Mouse (Mus musculus): ENCODE data around the gene Rps6ka3. TPM values are rescaled to one million over a fixed set of nuclear protein-coding genes. Genes with fewer than 3 reads are reported as not detected.

The Rps6ka3 gene
- polyA plus RNA-seq, 1 experiment from 2014 or later: 32.0 TPM

DNA sequence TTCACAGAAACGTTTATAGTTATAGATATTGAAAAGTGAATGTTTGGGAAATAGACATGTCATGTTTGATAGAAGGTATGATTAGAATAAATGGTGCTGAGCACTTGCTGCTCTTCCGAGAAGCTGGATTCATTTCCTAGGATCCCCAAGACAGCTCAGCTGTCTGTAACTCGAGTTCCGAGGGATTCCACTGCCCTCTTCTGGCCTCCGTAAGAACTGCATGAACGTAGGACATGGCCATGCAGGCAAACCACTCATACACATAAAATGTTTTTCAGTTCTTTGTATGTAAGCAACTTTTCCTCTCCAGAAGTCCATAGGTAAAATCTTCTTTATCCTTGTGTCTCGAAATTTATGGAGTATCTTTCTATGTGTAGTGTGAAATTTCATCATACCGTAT lies 111.2 kb downstream of the Rps6ka3 start:
- POLR2A ChIA-PET: no interaction called here
- DNase-seq (ENCODE audit: low read depth, low spot score) (peak; percentile 13), ATAC-seq (peak; percentile 71)
- in situ Hi-C loops (cut with MboI; ENCODE audit: low pct_unique_long_range_greater_than_20kb): loop anchor here (10.0 kb wide), 1 partner anchor 277 kb away; no protein-coding TSS in a partner anchor
- TF ChIP-seq CTCF (IDR thresholded peaks at IDR 0.05): peak; percentile 84
- CTCF ChIA-PET: interaction anchor here (0.6 to 1.0 kb wide), 2 partner anchors 10 to 13 kb away, joined by 3 read pairs; no protein-coding TSS in a partner anchor
- H3K27me3 ChIP-seq: peaks cover 16% of the 10 kb centered on the region

DNA sequence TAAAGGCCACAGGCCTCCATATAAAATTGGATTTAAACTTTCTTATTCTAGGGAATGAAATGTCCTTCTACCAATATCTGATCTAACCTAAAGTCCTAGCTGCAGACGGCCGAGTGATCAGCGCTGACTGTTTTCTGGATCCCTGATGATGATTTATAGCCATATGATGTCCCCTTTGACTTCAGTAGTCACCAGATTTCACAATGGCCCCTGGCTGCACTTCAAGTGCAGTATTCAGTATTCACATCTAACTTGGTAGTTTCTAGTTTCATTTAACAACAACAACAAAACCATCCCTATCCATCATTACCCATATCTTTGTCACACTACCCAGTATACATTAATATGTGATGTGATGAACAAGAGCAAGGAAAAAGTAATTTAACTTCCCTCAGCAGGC lies 154.4 kb downstream of the Rps6ka3 start:
- ATAC-seq: no peak
- ChIA-PET POLR2A (no interaction called here), CTCF (no interaction called here)
- in situ Hi-C loops (cut with MboI; ENCODE audit: low pct_unique_long_range_greater_than_20kb): no loop called here
- peaks cover 19% of the 10 kb centered on the region for H3K27me3 ChIP-seq
- DNase-seq (ENCODE audit: low read depth, low spot score): no peak
- no peak for TF ChIP-seq CTCF (IDR thresholded peaks at IDR 0.05)

DNA sequence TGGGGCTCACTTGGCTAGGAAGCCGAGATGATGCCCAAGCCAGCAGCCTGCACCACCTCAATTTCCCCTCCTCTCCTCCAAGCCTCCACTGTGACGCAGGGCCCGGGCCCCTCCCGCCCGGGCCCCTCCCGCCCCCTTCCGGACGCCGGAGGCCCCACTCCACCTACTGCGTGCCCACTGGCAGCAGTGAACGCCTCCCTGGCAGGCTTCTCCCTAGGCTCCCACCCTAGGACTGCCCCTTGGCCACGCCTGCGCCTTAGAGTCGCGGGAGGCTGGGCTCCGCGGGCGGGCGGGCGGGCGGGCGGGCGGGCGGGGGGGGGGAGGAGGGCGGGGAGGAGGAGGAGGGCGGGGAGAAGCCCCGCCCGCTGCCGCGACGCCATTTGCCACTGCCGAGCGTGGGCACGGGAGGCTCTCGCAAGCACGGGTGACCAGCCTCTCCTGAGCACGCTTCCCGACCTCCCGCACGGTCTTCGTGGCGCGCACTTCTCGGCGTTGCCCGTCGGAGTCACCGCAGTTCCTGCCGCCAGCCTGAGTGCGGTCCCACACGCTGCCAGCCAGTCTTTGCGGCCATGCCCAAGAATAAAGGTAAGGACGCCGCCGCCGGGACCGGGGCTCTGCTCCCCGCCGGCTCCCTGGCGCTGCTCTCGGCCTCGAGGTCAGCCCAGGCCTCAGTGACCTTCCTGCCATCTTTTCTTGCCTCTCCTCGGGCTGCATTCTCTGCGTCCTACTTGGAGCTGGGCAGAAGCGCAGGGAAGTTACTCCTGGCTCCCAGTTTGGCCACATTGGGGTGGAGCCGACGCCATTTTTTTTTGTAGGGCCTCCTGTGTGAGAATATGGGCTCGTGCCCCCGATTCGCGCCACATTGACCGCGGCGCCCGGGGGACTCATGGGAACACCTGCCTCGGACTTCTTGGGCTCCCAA lies 162.0 kb downstream of the Rps6ka3 start, which contains the start of gene Eif1ax:
Gene Eif1ax, plus strand, starts transcription at position 348 of the 922 bp plus-strand sequence.
- peak; percentile 41 for DNase-seq (ENCODE audit: low read depth, low spot score)
- in situ Hi-C loops (cut with MboI; ENCODE audit: low pct_unique_long_range_greater_than_20kb): no loop called here
- ChIA-PET CTCF (no interaction called here), POLR2A (interaction anchor here (0.6 kb wide), 1 partner anchor 300 kb away, joined by 3 read pairs; no protein-coding TSS in a partner anchor)
- ATAC-seq: peak; percentile 98
- peaks cover 9% of the 10 kb centered on the region for H3K27me3 ChIP-seq
- no peak for TF ChIP-seq CTCF (IDR thresholded peaks at IDR 0.05)

DNA sequence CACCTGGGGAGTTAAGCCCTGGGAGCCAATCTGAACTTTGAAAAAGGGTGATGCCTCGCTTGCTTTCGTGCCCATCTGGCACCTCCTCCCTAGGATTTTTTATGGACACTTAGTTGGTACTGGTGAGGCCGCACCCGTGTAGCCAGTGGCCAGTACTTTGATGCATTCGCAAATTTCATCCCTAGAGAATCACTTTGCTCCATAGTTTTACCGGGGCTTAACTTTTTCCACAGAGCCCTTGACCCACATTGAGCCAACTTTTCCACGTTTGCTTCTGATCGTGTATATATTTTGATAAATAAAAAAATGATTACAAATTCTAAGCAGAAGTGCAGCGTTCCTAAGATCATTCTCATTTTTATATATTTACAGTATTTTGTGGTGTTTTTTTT lies 162.6 kb downstream of the Rps6ka3 start:
- ChIA-PET CTCF (no interaction called here), POLR2A (interaction anchor here (0.6 kb wide), 1 partner anchor 300 kb away, joined by 3 read pairs; no protein-coding TSS in a partner anchor)
- TF ChIP-seq CTCF (IDR thresholded peaks at IDR 0.05): no peak
- ATAC-seq: no peak
- in situ Hi-C loops (cut with MboI; ENCODE audit: low pct_unique_long_range_greater_than_20kb): no loop called here
- peaks cover 6% of the 10 kb centered on the region for H3K27me3 ChIP-seq
- DNase-seq (ENCODE audit: low read depth, low spot score): no peak

DNA sequence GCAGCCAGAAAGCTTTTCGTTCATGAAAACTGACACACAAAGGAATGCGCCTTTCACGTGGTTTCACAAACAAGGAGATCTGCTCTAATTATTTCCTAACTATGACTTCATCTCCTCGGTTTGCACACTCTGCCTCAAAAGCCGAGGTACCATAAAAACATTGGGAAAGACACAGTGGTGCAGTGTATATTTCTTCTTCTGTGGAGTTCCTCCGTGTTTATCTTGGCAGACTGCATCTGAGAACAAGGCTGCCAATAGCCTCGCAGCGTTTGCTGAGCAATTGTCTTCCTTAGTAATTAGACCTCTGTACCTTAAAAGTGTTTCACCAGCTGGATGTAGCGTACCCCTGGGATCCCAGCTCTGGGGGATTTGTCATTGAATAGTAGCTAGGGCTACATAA lies 177.0 kb downstream of the Rps6ka3 start:
- in situ Hi-C loops (cut with MboI; ENCODE audit: low pct_unique_long_range_greater_than_20kb): no loop called here
- no peak for DNase-seq (ENCODE audit: low read depth, low spot score)
- TF ChIP-seq CTCF (IDR thresholded peaks at IDR 0.05): no peak
- peaks cover 16% of the 10 kb centered on the region for H3K27me3 ChIP-seq
- POLR2A ChIA-PET: no interaction called here
- peak; percentile 87 for ATAC-seq
- CTCF ChIA-PET: interaction anchor here (0.9 to 1.9 kb wide), 2 partner anchors 22 to 26 kb away, joined by 4 to 9 read pairs; no protein-coding TSS in a partner anchor

DNA sequence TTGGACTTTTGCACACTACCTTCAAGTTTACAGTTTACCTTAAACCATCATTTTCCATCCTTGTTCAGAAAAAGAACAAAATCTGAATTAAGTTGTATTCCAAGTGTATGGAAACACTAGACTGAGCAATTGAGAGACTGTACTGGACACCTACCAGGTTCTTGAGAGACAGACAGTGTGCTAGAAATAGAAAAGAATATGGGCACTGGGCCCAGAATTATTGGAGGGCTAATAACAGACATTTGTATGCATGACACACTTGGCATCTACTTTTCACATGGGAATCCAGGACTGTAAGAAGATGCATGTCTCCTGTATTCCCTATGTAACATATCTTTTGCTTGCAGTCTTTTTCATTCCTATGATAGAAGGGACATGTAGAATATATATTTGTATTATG lies 178.8 kb downstream of the Rps6ka3 start:
- peaks cover 18% of the 10 kb centered on the region for H3K27me3 ChIP-seq
- no peak for DNase-seq (ENCODE audit: low read depth, low spot score)
- ChIA-PET POLR2A (no interaction called here), CTCF (no interaction called here)
- ATAC-seq: no peak
- in situ Hi-C loops (cut with MboI; ENCODE audit: low pct_unique_long_range_greater_than_20kb): no loop called here
- no peak for TF ChIP-seq CTCF (IDR thresholded peaks at IDR 0.05)

DNA sequence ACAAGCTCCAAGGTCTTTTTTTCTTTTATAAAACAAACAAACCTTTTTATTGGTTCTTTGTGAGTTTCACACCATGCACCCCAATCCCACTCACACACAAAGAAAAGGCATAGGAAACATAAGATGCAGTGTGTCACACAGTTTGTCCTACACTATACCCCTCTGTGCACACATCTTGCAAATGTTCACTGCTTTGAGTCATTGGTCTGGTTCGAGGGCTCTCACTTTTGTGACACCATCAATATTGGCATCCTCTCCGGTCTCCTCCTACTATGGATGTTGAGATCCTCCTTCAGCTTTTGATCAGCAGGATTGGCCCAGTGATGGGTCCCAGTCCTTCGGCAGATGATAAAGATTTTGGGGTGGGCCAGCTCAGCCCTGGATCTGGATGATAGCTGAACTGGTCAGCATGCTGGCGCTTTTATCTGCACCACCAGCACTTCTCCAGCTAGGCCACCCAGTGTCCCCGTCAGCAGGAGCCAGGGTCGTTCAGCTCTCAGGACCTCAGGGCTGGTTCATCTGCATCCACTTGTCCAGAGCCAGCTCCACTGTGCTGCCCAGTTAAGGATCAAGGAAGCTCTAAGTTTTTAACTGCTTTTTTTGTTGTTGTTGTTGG lies 180.3 kb downstream of the Rps6ka3 start:
- TF ChIP-seq CTCF (IDR thresholded peaks at IDR 0.05): no peak
- DNase-seq (ENCODE audit: low read depth, low spot score): no peak
- in situ Hi-C loops (cut with MboI; ENCODE audit: low pct_unique_long_range_greater_than_20kb): no loop called here
- H3K27me3 ChIP-seq: peaks cover 20% of the 10 kb centered on the region
- ChIA-PET POLR2A (no interaction called here), CTCF (no interaction called here)
- ATAC-seq: no peak

DNA sequence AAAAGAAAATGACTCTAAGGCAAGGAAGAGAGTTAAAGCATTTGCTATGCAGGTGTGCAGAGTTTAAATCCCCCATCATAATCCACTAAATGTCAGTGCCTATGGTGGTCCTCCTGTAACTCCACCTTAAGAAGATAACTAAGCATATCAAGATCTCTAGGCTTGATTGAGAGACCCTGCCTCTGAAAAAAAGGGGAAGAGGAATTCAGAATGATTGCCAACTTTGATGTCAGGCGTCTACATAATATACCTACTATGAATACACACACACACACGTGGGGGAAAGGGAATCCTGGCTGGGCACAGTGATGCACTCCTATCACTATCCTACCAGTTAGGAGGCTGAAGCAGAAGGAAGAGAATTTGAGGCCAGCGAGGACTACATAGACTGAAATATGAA lies 181.1 kb downstream of the Rps6ka3 start:
- ChIA-PET CTCF (no interaction called here), POLR2A (no interaction called here)
- H3K27me3 ChIP-seq: peaks cover 20% of the 10 kb centered on the region
- TF ChIP-seq CTCF (IDR thresholded peaks at IDR 0.05): no peak
- in situ Hi-C loops (cut with MboI; ENCODE audit: low pct_unique_long_range_greater_than_20kb): no loop called here
- DNase-seq (ENCODE audit: low read depth, low spot score): no peak
- no peak for ATAC-seq

DNA sequence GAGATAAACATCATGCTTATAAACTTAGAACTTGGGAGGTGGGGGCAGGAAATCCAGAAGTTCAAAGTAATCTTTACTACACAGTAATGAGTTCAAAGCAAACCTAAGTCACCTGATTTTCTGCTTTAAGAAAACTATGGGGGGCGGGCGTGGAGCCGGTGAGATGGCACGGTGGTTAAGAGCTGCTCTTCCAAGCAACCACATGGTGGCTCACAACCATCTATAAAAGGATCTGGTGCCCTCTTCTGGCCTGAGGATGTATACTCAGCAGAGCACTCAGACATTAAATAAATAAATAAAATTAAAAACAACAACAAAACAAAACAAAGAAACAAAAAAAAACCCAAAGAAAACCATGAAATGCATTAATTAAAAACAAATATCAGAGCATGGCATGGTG lies 199.1 kb downstream of the Rps6ka3 start:
- POLR2A ChIA-PET: no interaction called here
- peak; percentile 71 for ATAC-seq
- CTCF ChIA-PET: interaction anchor here (1.2 to 2.0 kb wide), 5 partner anchors 14 to 64 kb away, joined by 3 to 9 read pairs (median 3); no protein-coding TSS in a partner anchor
- peaks cover 15% of the 10 kb centered on the region for H3K27me3 ChIP-seq
- in situ Hi-C loops (cut with MboI; ENCODE audit: low pct_unique_long_range_greater_than_20kb): no loop called here
- no peak for TF ChIP-seq CTCF (IDR thresholded peaks at IDR 0.05)
- no peak for DNase-seq (ENCODE audit: low read depth, low spot score)

DNA sequence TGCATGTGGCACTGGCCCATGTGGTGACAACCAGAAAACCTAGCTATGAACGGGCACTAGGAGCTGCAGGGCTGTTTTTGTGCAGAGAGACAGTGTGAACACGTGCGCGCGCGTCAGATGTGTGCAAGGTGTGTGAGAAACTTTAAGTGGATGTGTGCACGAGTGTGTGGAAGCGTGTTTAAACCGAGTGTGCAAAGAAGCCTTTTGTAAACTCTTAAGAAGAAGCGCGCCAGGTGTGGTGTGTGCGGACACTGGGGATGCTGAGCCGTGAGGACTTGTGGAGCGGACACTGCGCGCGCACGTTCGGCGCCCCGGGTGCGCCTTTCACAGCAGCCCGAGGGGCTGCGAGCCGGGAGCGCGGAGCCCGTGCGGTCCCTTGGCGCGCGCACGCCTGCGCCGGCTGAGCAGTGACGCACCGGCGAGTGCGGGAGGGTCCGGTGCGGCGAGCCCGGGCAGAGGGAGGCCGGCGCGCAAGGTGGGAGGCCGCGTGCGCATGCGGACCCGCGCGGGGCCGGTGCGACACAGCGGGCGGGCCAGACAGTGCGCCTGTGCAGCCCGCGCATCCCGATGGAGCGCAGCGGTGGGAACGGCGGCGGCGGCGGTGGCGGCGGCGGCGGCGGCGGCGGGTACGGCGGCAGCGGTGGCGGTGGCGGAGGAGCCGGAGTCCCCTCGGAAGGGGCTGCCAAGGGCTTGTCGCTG lies 204.2 kb downstream of the Rps6ka3 start, which contains the start of gene Map7d2:
Gene Map7d2, plus strand, starts transcription at position 443 of the 699 bp plus-strand sequence.
- peaks cover 25% of the 10 kb centered on the region for H3K27me3 ChIP-seq
- CTCF ChIA-PET: no interaction called here
- TF ChIP-seq CTCF (IDR thresholded peaks at IDR 0.05): no peak
- in situ Hi-C loops (cut with MboI; ENCODE audit: low pct_unique_long_range_greater_than_20kb): no loop called here
- POLR2A ChIA-PET: no interaction called here
- DNase-seq (ENCODE audit: low read depth, low spot score): no peak
- ATAC-seq: peak; percentile 15

All from Patski (cell line).